Mouse (Mus musculus) limb, embryonic 11.5 days (tissue): ENCODE results near the gene Ube2l3. TPM values are rescaled to one million over a fixed set of nuclear protein-coding genes. Genes with fewer than 3 reads are reported as not detected.

Experiments used
- ATAC-seq: fragments of 200-750 bp; cut with Nextera tagmentation; 2 replicates; pipeline ENCODE4 v1.8.0; 2017; ENCODE audit warnings: low read depth; ENCODE audit not compliant: insufficient number of reproducible peaks, low FRiP score, low TSS enrichment
- DNase-seq: peaks from one replicate; pipeline ENCODE4 v3.0.0-alpha.2; 2015; ENCODE audit warnings: low spot score
- H3K27ac ChIP-seq: fragments of 300-500 bp; sonication (generic); replicated peaks from 2 replicates; pipeline ENCODE4 v1.5.1; 2014; ENCODE audit warnings: low read depth, mild to moderate bottlenecking, low read length
- H3K27me3 ChIP-seq: fragments of 300-500 bp; sonication (generic); 2 replicates; pipeline ENCODE4 v1.6.1; 2014; ENCODE audit warnings: mild to moderate bottlenecking, low read length, mixed read lengths; ENCODE audit not compliant: control insufficient read depth, insufficient read depth
- H3K36me3 ChIP-seq: fragments of 300-500 bp; sonication (generic); 2 replicates; pipeline ENCODE4 v1.6.1; 2014; ENCODE audit warnings: mild to moderate bottlenecking, low read length, moderate library complexity, mixed read lengths; ENCODE audit not compliant: control insufficient read depth, insufficient read depth
- H3K4me1 ChIP-seq: fragments of 300-500 bp; sonication (generic); 2 replicates; pipeline ENCODE4 v1.6.1; 2014; ENCODE audit warnings: low read length, mixed read lengths; ENCODE audit not compliant: control insufficient read depth, insufficient read depth
- H3K4me2 ChIP-seq: fragments of 300-500 bp; sonication (generic); 2 replicates; pipeline ENCODE4 v1.6.1; 2014; ENCODE audit warnings: low read depth, mild to moderate bottlenecking, moderate library complexity; ENCODE audit not compliant: severe bottlenecking
- H3K4me3 ChIP-seq: fragments of 300-500 bp; sonication (generic); 2 replicates; pipeline ENCODE4 v1.5.1; 2014; ENCODE audit warnings: low read depth, low read length
- H3K9ac ChIP-seq: fragments of 300-500 bp; sonication (generic); 2 replicates; pipeline ENCODE4 v1.6.1; 2014; ENCODE audit warnings: mild to moderate bottlenecking, low read length
- H3K9me3 ChIP-seq: fragments of 300-500 bp; sonication (generic); 2 replicates; pipeline ENCODE4 v1.6.1; 2016; ENCODE audit warnings: low read length; ENCODE audit not compliant: control insufficient read depth
- WGBS: fragments of 180-500 bp; shearing (Covaris S2); extraction: QIAGEN DNeasy Blood & Tissue Kit; methylation state at CpG from one replicate; pipeline ENCODE4 v1.1.7; 2014; 5-methylcytosine and 5-hydroxymethylcytosine counted together
- polyA plus RNA-seq: library from polyadenylated mRNA; unstranded; fragments of >200 nt; fragmentation: Nextera tagmentation; extraction: Ambion mirVana; gene quantifications from 2 replicates; pipeline ENCODE4 v1.2.1, GENCODE M21; 2014

Gene Ube2l3
- polyA plus RNA-seq, 1 experiment from 2014 or later, result 430 TPM

DNA sequence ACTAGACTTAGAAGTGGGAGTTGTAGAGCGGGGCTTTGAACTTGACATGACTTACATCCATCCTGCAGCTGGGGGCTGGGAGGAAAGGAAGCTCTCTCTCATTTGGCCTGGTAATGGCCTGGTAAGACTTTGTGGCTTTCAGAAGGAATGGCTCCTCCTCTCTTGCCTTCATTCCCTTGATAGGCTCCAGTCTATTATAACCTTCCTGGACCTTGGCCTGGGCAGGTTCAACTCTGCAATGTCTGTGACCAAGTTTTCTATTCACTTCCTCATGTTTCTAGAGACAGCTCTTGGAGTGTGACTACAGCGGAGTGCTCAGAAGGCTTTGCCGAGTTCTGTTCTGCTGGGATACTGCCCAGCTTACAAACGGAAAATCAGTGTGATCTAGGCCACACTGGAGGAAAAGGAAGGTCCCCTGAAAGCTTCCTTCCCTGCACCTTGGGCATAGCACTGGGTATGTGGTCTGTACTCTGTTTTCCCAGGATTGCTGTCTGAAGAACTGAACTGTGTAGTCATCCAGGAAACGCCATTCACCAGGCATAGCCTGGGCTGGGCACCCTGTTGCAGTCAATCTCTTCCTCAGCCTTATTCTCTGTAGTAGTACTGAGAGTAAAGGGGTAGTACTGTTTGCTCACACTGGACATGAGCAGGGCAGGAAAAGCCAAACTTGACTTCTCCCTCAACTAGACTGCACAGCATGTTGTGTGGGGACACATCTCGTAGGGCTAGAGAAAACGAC lies 51.8 kb downstream of the Ube2l3 start:
- Histone ChIP-seq H3K4me2 (no peak overlapping the region), H3K27me3 (peaks cover 6% of the 10 kb centered on the region), H3K9ac (no peak overlapping the region), H3K4me3 (no peak overlapping the region), H3K27ac (no peak overlapping the region), H3K4me1 (peaks cover 11% of the 10 kb centered on the region; the same call in 1 of the 2 replicates), H3K36me3 (0 out of 2 replicates have a peak, but pooled peaks cover 4% of the 10 kb centered on the region), H3K9me3 (no peaks in the 10 kb centered on the region)
- ATAC-seq (no peak), DNase-seq (no peak)
- WGBS, result 85% methylated on average over 7 of the region's 7 CpGs

- H3K9me3 ChIP-seq, result no peaks in the 10 kb centered on the region
- H3K4me1 ChIP-seq, result peaks cover 11% of the 10 kb centered on the region; the same call in 1 of the 2 replicates
- 0 out of 2 replicates have a peak, but pooled peaks cover 4% of the 10 kb centered on the region for H3K36me3 ChIP-seq
- peak overlapping the region; percentile 98 for H3K4me2 ChIP-seq
- peaks cover 6% of the 10 kb centered on the region for H3K27me3 ChIP-seq
- no peak overlapping the region for H3K9ac ChIP-seq
- H3K4me3 ChIP-seq, result peak overlapping the region; percentile 55
- no peak; the same call in 1 of the 2 replicates for ATAC-seq
- no peak overlapping the region for H3K27ac ChIP-seq
- peak; percentile 69 for DNase-seq
- 8% methylated on average over 16 of the region's 16 CpGs for WGBS
Observed at GRCm38 (mm10) chr16:17148084-17148483, 54.4 kb downstream of the Ube2l3 start.

GRCm38 (mm10) chr16:17147391-17147929 lies 55.0 kb downstream of the Ube2l3 start:
- ATAC-seq (no peak), DNase-seq (peak; percentile 53)
- H3K9ac ChIP-seq, result peak overlapping the region; percentile 40
- H3K4me1 ChIP-seq, result peaks cover 11% of the 10 kb centered on the region; the same call in 1 of the 2 replicates
- peaks cover 6% of the 10 kb centered on the region for H3K27me3 ChIP-seq
- no peak overlapping the region for H3K27ac ChIP-seq
- WGBS, result under 1% methylated on average over 41 of the region's 41 CpGs
- 0 out of 2 replicates have a peak, but pooled peaks cover 4% of the 10 kb centered on the region for H3K36me3 ChIP-seq
- no peaks in the 10 kb centered on the region for H3K9me3 ChIP-seq
- peak overlapping the region; percentile 98 for H3K4me2 ChIP-seq
- H3K4me3 ChIP-seq, result peak overlapping the region; percentile 55

GRCm38 (mm10) chr16:17146772-17147235 lies 55.6 kb downstream of the Ube2l3 start, which contains the start of gene Ccdc116:
Ccdc116 (minus strand) TSS chr16:17147229.
- peak within 1 kb of the TSS; percentile 98 for H3K4me2 ChIP-seq
- no peaks in the 10 kb centered on the region for H3K9me3 ChIP-seq
- peaks cover 6% of the 10 kb centered on the region for H3K27me3 ChIP-seq
- no peaks in the 10 kb centered on the region for H3K36me3 ChIP-seq
- peak; percentile 77 for ATAC-seq
- H3K4me1 ChIP-seq, result peaks cover 11% of the 10 kb centered on the region; the same call in 1 of the 2 replicates
- H3K4me3 ChIP-seq, result peak within 1 kb of the TSS; percentile 55
- peak within 1 kb of the TSS; percentile 56 for H3K9ac ChIP-seq
- DNase-seq, result peak; percentile 89
- 0% methylated on average over 34 of the region's 34 CpGs for WGBS
- H3K27ac ChIP-seq, result no peak within 1 kb of the TSS

- Histone ChIP-seq H3K4me3 (no peak within 1 kb of the TSS), H3K9ac (no peak within 1 kb of the TSS), H3K27me3 (peaks cover 6% of the 10 kb centered on the region), H3K4me1 (peaks cover 11% of the 10 kb centered on the region; the same call in 1 of the 2 replicates), H3K27ac (no peak within 1 kb of the TSS), H3K9me3 (no peaks in the 10 kb centered on the region), H3K4me2 (no peak within 1 kb of the TSS), H3K36me3 (no peaks in the 10 kb centered on the region)
- 21% methylated on average over 7 of the region's 7 CpGs for WGBS
- DNase-seq (peak; percentile 44), ATAC-seq (no peak)
Observed at GRCm38 (mm10) chr16:17144339-17144738, 58.1 kb downstream of the Ube2l3 start, which contains the start of gene Ydjc. Ydjc (plus strand) TSS chr16:17144621.

GRCm38 (mm10) chr16:17137355-17137754 lies 65.1 kb downstream of the Ube2l3 start:
- Histone ChIP-seq H3K4me3 (no peak overlapping the region), H3K9me3 (no peaks in the 10 kb centered on the region), H3K36me3 (no peaks in the 10 kb centered on the region), H3K27ac (no peak overlapping the region), H3K9ac (no peak overlapping the region), H3K4me1 (no peaks in the 10 kb centered on the region), H3K4me2 (no peak overlapping the region), H3K27me3 (no peaks in the 10 kb centered on the region)
- ATAC-seq (no peak), DNase-seq (no peak)
- WGBS, result 82% methylated on average over 15 of the region's 15 CpGs

GRCm38 (mm10) chr16:17132906-17133200 lies 69.6 kb downstream of the Ube2l3 start:
- H3K27ac ChIP-seq, result no peak overlapping the region; the same call in 1 of the 2 replicates

GRCm38 (mm10) chr16:17132089-17132905 lies 70.2 kb downstream of the Ube2l3 start, which contains the start of gene Sdf2l1:
Sdf2l1 (minus strand) TSS chr16:17132383.
- peak within 1 kb of the TSS; percentile 67 for H3K4me3 ChIP-seq
- peak; percentile 99 for ATAC-seq
- H3K27ac ChIP-seq, result peak within 1 kb of the TSS; percentile 45
- under 1% methylated on average over 47 of the region's 47 CpGs for WGBS
- H3K9ac ChIP-seq, result peak within 1 kb of the TSS; percentile 76
- no peaks in the 10 kb centered on the region for H3K27me3 ChIP-seq
- 0 out of 2 replicates have a peak, but pooled peaks cover 8% of the 10 kb centered on the region for H3K4me1 ChIP-seq
- H3K36me3 ChIP-seq, result no peaks in the 10 kb centered on the region
- H3K9me3 ChIP-seq, result no peaks in the 10 kb centered on the region
- peak; percentile 99 for DNase-seq
- peak within 1 kb of the TSS; percentile 96 for H3K4me2 ChIP-seq

More at GRCm38 (mm10) chr16:17132906-17133200, 69.6 kb downstream of the Ube2l3 start:
- H3K9ac ChIP-seq, result peak overlapping the region; percentile 49
- peak overlapping the region; percentile 67 for H3K4me3 ChIP-seq
- H3K4me1 ChIP-seq, result 0 out of 2 replicates have a peak, but pooled peaks cover 8% of the 10 kb centered on the region
- peak; percentile 42 for DNase-seq
- 46% methylated on average over 7 of the region's 7 CpGs for WGBS
- H3K9me3 ChIP-seq, result no peaks in the 10 kb centered on the region
- H3K27me3 ChIP-seq, result no peaks in the 10 kb centered on the region
- no peaks in the 10 kb centered on the region for H3K36me3 ChIP-seq
- H3K4me2 ChIP-seq, result peak overlapping the region; percentile 96
- ATAC-seq, result no peak
